Comparison of ENCODE assay signal across 11 mouse cellular contexts in genomic region chr10:60245635-60246034, GRCm38 (mm10).
"Had no signal": no experiment of that assay in that cellular context is flagged by ENCODE, and none has a peak within 500 bp of the region (broad histone marks: within the 10 kb centered on the region; RNA-seq: fewer than 3 reads in every experiment).

No protein-coding gene starts in this region.

- H3K36me3 ChIP-seq: limb, embryonic 10.5 days; limb, embryonic 13.5 days; liver, embryonic 12.5 days; liver, embryonic 15.5 days; lung, embryonic 15.5 days; midbrain, embryonic 10.5 days; midbrain, embryonic 13.5 days; neural tube, embryonic 13.5 days had no signal

- H3K9me3 ChIP-seq: limb, embryonic 10.5 days; limb, embryonic 13.5 days; liver, embryonic 12.5 days; liver, embryonic 15.5 days; lung, embryonic 15.5 days; midbrain, embryonic 10.5 days; midbrain, embryonic 13.5 days; neural tube, embryonic 13.5 days had no signal

- H3K27me3 ChIP-seq: limb, embryonic 13.5 days; liver, embryonic 12.5 days; liver, embryonic 15.5 days; lung, embryonic 15.5 days; midbrain, embryonic 13.5 days; neural tube, embryonic 13.5 days had no signal

- H3K9ac ChIP-seq: limb, embryonic 13.5 days; liver, embryonic 12.5 days; liver, embryonic 15.5 days; lung, embryonic 15.5 days; midbrain, embryonic 13.5 days; neural tube, embryonic 13.5 days had no signal

- H3K4me3 ChIP-seq: layer of hippocampus, adult 2 months; limb, embryonic 10.5 days; limb, embryonic 13.5 days; liver, embryonic 12.5 days; liver, embryonic 15.5 days; lung, embryonic 15.5 days; megakaryocyte, embryonic 14.5 days; midbrain, embryonic 10.5 days; midbrain, embryonic 13.5 days; neural tube, embryonic 13.5 days had no signal

- H3K27ac ChIP-seq: layer of hippocampus, adult 2 months; limb, embryonic 10.5 days; limb, embryonic 13.5 days; liver, embryonic 12.5 days; liver, embryonic 15.5 days; lung, embryonic 15.5 days; midbrain, embryonic 10.5 days; midbrain, embryonic 13.5 days; neural tube, embryonic 13.5 days; stomach, postnatal 0 days had no signal

- H3K4me2 ChIP-seq: limb, embryonic 13.5 days; liver, embryonic 12.5 days; liver, embryonic 15.5 days; lung, embryonic 15.5 days; midbrain, embryonic 13.5 days; neural tube, embryonic 13.5 days had no signal

- H3K4me1 ChIP-seq: limb, embryonic 10.5 days; limb, embryonic 13.5 days; liver, embryonic 12.5 days; liver, embryonic 15.5 days; lung, embryonic 15.5 days; midbrain, embryonic 10.5 days; midbrain, embryonic 13.5 days; neural tube, embryonic 13.5 days had no signal
